Mouse (Mus musculus) neural tube, embryonic 11.5 days (tissue): ENCODE data around the gene Vmn1r201. TPM values are rescaled to one million over a fixed set of nuclear protein-coding genes. Genes with fewer than 3 reads are reported as not detected.

ENCODE experiments used
- ATAC-seq: fragments of 200-750 bp; cut with Nextera tagmentation; 2 replicates; pipeline ENCODE4 v1.8.0; 2017; ENCODE audit warnings: moderate number of reproducible peaks, mild to moderate bottlenecking, moderate TSS enrichment, moderate library complexity; ENCODE audit not compliant: insufficient read depth, low FRiP score, low TSS enrichment
- DNase-seq: peaks from one replicate; pipeline ENCODE4 v3.0.0-alpha.2; 2015; ENCODE audit warnings: low spot score
- H3K27ac ChIP-seq: fragments of 300-500 bp; sonication (generic); 2 replicates; pipeline ENCODE4 v1.5.1; 2014; ENCODE audit warnings: low read depth, mild to moderate bottlenecking, low read length
- H3K27me3 ChIP-seq: fragments of 300-500 bp; sonication (generic); 2 replicates; pipeline ENCODE4 v1.6.1; 2014; ENCODE audit warnings: mild to moderate bottlenecking, low read length, mixed read lengths; ENCODE audit not compliant: control insufficient read depth, insufficient read depth
- H3K36me3 ChIP-seq: fragments of 300-500 bp; sonication (generic); 2 replicates; pipeline ENCODE4 v1.6.1; 2014; ENCODE audit warnings: mild to moderate bottlenecking, low read length, moderate library complexity, mixed read lengths; ENCODE audit not compliant: control insufficient read depth, insufficient read depth
- H3K4me1 ChIP-seq: fragments of 300-500 bp; sonication (generic); 2 replicates; pipeline ENCODE4 v1.6.1; 2014; ENCODE audit warnings: low read length, mixed read lengths; ENCODE audit not compliant: control insufficient read depth, insufficient read depth
- H3K4me2 ChIP-seq: fragments of 300-500 bp; sonication (generic); 2 replicates; pipeline ENCODE4 v1.6.1; 2014; ENCODE audit warnings: low read depth, mild to moderate bottlenecking, moderate library complexity
- H3K4me3 ChIP-seq: fragments of 300-500 bp; sonication (generic); 2 replicates; pipeline ENCODE4 v1.5.1; 2014; ENCODE audit warnings: low read depth, low read length
- H3K9ac ChIP-seq: fragments of 300-500 bp; sonication (generic); 2 replicates; pipeline ENCODE4 v1.6.1; 2014; ENCODE audit warnings: mild to moderate bottlenecking, low read length
- H3K9me3 ChIP-seq: fragments of 300-500 bp; sonication (generic); 2 replicates; pipeline ENCODE4 v1.6.1; 2016; ENCODE audit warnings: low read length; ENCODE audit not compliant: control insufficient read depth
- WGBS: fragments of 180-500 bp; shearing (Covaris S2); extraction: QIAGEN DNeasy Blood & Tissue Kit; methylation state at CpG from one replicate; pipeline ENCODE4 v1.1.7; 2014; 5-methylcytosine and 5-hydroxymethylcytosine counted together
- polyA plus RNA-seq: library from polyadenylated mRNA; unstranded; fragments of >200 nt; fragmentation: Nextera tagmentation; extraction: Ambion mirVana; gene quantifications from 2 replicates; pipeline ENCODE4 v1.2.1, GENCODE M21; 2014

Gene Vmn1r201
- polyA plus RNA-seq, result not detected in 2 replicates

DNA sequence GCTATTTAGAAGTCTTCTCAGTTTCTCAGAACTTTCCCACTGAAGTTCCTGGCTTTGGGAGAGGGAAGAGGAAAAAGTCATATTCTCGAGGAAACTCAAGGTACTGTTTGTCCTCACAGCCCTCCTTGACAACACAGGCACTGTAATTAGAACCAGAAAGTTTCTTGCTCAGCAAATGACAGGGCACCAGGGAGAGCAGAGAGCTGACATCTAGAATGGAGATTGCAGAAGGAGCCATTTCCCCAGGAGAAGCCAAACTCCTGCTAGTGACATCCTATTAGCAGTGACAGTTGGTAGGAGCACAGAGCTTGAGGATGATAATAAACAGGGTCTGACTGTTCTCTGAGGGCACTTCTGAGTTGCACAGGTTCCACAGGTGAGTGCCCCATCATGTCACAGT lies at the start of gene Vmn1r201:
Vmn1r201 (plus strand) TSS at position 301 of the 400 bp plus-strand sequence.
- H3K4me2 ChIP-seq, result no peak within 1 kb of the TSS
- H3K9ac ChIP-seq, result no peak within 1 kb of the TSS
- no peak within 1 kb of the TSS for H3K27ac ChIP-seq
- 84% methylated on average over 1 of the region's 1 CpGs for WGBS
- DNase-seq, result no peak
- no peaks in the 10 kb centered on the region for H3K9me3 ChIP-seq
- H3K4me1 ChIP-seq, result no peaks in the 10 kb centered on the region
- H3K27me3 ChIP-seq, result no peaks in the 10 kb centered on the region
- H3K36me3 ChIP-seq, result no peaks in the 10 kb centered on the region
- no peak within 1 kb of the TSS for H3K4me3 ChIP-seq
- ATAC-seq, result no peak

DNA sequence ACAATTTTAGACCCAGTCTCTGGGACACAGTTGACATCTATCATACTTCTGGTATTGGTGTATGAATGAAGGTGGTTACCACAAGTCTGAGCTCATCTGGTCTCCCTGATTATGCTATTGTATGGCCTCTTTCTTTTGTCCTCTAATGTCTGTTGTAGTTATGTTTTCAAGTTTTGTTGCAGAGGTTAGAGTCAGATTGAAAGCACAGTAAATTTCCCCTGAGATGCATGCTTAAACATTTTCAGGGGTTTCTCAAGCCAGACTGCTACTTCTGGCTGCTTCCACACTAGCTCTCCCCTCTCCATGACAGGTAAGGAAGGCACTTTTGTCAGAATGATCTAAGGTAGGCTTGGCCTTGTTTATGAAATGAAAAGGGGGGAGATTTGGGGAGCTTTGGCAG lies 16.6 kb upstream of the Vmn1r201 start:
- Histone ChIP-seq H3K4me1 (no peaks in the 10 kb centered on the region), H3K9ac (no peak overlapping the region), H3K36me3 (no peaks in the 10 kb centered on the region), H3K4me3 (no peak overlapping the region), H3K9me3 (no peaks in the 10 kb centered on the region), H3K27ac (no peak overlapping the region), H3K27me3 (no peaks in the 10 kb centered on the region), H3K4me2 (no peak overlapping the region)
- ATAC-seq (no peak), DNase-seq (no peak)

DNA sequence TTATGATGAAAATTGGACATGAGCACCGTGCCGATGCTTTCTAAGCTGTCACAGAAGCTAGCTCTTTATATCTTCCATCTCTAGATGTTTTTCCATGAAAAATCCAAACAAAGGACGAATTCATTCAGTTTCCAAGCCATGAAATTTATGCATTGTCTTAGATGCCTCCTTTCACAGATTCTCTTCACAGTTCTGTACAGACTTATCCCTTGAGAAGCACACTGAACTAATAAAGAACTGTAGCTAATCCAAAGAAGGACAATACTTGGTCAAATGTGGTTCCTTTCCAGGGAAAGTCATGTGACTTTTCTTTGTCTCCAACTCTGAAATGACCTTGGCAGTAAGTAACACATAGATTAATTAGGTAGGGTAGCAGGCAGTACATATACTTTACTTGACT lies 30.7 kb downstream of the Vmn1r201 start:
- H3K9ac ChIP-seq, result no peak overlapping the region
- DNase-seq, result no peak
- no peak overlapping the region for H3K27ac ChIP-seq
- H3K27me3 ChIP-seq, result no peaks in the 10 kb centered on the region
- WGBS, result 68% methylated on average over 3 of the region's 3 CpGs
- no peaks in the 10 kb centered on the region for H3K4me1 ChIP-seq
- no peak overlapping the region for H3K4me2 ChIP-seq
- no peaks in the 10 kb centered on the region for H3K9me3 ChIP-seq
- no peak for ATAC-seq
- H3K4me3 ChIP-seq, result no peak overlapping the region
- H3K36me3 ChIP-seq, result no peaks in the 10 kb centered on the region

DNA sequence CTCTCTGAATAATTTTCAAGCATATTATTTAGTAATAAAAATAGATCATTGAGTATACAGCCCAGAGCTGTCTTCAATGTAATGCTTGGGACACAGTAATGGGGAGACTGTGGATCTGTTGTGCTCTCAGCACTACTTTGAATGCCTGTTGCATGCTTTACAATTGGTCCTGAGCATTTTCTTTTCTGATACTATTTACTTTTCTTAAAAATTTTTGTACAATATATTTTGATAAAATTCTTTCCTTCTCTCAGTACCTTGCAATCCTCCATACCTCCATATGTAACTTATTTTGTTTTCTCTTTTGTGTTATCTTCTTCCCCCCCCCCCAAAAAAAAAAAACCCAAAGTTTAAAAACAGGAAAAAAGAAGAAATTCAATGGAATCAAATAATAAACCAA lies 33.6 kb downstream of the Vmn1r201 start, which contains the start of gene Vmn1r202:
Vmn1r202 (minus strand) TSS at position 101 of the 400 bp plus-strand sequence.
- ATAC-seq, result no peak

DNA sequence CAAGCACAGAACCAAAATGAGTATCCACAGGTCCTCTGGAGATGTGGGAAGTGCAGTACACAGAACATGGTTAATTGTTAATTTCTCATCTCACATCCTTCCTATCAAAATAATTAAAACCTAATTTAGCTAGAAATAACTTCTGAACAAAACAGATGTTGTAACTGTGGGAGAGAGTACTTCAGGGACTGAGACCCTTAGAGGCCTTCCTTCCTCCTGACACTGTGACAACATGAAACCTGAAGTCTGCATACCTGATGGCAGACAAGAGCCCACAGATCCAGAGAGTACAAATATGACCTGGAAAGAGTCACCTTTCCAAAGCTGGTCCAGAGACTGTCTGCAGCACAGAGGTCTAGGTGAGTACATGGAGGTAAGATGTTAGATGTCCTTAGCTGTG lies 46.1 kb downstream of the Vmn1r201 start, which contains the start of gene Vmn1r203:
Vmn1r203 (plus strand) TSS at position 301 of the 400 bp plus-strand sequence.
- ATAC-seq, result no peak
- H3K4me2 ChIP-seq, result no peak within 1 kb of the TSS
- no peak within 1 kb of the TSS for H3K9ac ChIP-seq

More for the DNA sequence above, 33.6 kb downstream of the Vmn1r201 start, which contains the start of gene Vmn1r202:
- Histone ChIP-seq H3K9me3 (no peaks in the 10 kb centered on the region), H3K36me3 (no peaks in the 10 kb centered on the region), H3K27me3 (no peaks in the 10 kb centered on the region), H3K4me2 (no peak within 1 kb of the TSS), H3K4me3 (no peak within 1 kb of the TSS), H3K4me1 (no peaks in the 10 kb centered on the region), H3K27ac (no peak within 1 kb of the TSS), H3K9ac (no peak within 1 kb of the TSS)
- no peak for DNase-seq

More for the DNA sequence above, 46.1 kb downstream of the Vmn1r201 start, which contains the start of gene Vmn1r203:
- Histone ChIP-seq H3K27me3 (no peaks in the 10 kb centered on the region), H3K27ac (no peak within 1 kb of the TSS), H3K9me3 (no peaks in the 10 kb centered on the region), H3K4me1 (no peaks in the 10 kb centered on the region), H3K36me3 (no peaks in the 10 kb centered on the region), H3K4me3 (no peak within 1 kb of the TSS)
- DNase-seq, result no peak

Other genes starting within 250 kb of the Vmn1r201 start
- gene Vmn1r193, start 248.8 kb upstream of the Vmn1r201 start, polyA plus RNA-seq, result not detected in 2 replicates
- not detected in 2 replicates for gene Vmn1r194, start 227.7 kb upstream of the Vmn1r201 start, polyA plus RNA-seq
- not detected in 2 replicates for gene Vmn1r195, start 201.4 kb upstream of the Vmn1r201 start, polyA plus RNA-seq
- gene Vmn1r196, start 182.0 kb upstream of the Vmn1r201 start, polyA plus RNA-seq, result not detected in 2 replicates
- not detected in 2 replicates for gene Vmn1r197, start 147.3 kb upstream of the Vmn1r201 start, polyA plus RNA-seq
- not detected in 2 replicates for gene Vmn1r198, start 121.6 kb upstream of the Vmn1r201 start, polyA plus RNA-seq
- not detected in 2 replicates for gene Vmn1r199, start 92.1 kb upstream of the Vmn1r201 start, polyA plus RNA-seq
- gene Vmn1r200, start 81.5 kb upstream of the Vmn1r201 start, polyA plus RNA-seq, result not detected in 2 replicates
- gene Vmn1r202, start 33.5 kb downstream of the Vmn1r201 start, polyA plus RNA-seq, result not detected in 2 replicates
- not detected in 2 replicates for gene Vmn1r203, start 46.2 kb downstream of the Vmn1r201 start, polyA plus RNA-seq
- gene Vmn1r204, start 81.3 kb downstream of the Vmn1r201 start, polyA plus RNA-seq, result not detected in 2 replicates
- gene Vmn1r205, start 121.1 kb downstream of the Vmn1r201 start, polyA plus RNA-seq, result not detected in 2 replicates
- gene Vmn1r206, start 152.3 kb downstream of the Vmn1r201 start, polyA plus RNA-seq, result not detected in 2 replicates